Mouse (Mus musculus) B cell, adult (primary cell): ENCODE measurements around the gene Haus8. TPM values are rescaled to one million over a fixed set of nuclear protein-coding genes. Genes with fewer than 3 reads are reported as not detected.

Experiments used
- total RNA-seq: library from RNA; stranded (reverse); gene quantifications from 4 replicates; pipeline ENCODE4 v1.2.4, GENCODE M21; 2023; ENCODE audit not compliant: inconsistent age

The Haus8 gene
- 19.6 to 34.0 TPM (median 26.1 TPM) in 4 replicates for total RNA-seq

DNA sequence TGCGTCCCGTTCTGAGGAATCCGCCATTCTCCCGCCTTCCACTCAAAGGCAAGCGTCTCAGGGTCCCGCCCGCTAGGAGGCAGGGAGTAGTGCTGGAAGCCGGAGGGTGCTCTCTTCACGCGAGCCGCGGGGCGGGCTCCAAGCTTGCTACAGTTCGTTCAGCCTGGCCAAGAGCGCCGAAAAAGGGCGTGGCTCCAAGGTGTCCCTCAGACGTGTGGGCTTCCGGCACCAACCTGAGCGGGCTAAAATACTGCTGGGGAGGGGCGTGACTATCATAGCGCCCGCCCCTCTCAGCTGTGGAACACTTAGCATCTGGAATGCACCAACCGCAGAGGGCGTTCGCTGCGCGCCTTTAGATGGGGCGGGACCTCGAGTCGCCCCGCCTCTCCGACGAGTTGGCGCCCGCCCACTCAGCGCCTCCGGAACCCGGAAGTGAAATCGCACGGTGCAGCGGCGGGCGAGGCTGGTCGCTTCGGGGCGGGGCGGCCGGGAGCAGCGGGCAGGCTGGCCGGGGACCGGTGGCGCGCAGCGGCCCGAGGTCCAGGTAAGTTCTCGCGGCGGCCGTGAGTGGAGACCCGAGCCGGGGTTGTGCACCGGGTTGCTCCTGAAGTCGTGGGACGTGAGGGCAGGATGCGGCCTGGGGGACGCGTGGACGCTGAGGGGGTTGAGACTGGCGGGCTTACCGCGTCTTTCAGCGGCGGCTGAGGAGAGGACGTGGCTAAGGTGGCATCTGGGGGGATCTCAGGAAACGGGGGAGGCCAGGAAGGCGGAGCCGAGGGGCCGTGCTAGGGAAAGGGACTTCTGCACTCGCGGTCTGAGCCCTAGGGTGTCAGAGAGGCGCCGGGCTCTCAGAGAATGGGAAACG, at the start of gene Haus8, which contains the start of gene Myo9b:
Gene Haus8, minus strand, starts transcription at position 649 of the 865 bp plus-strand sequence.
Gene Myo9b, plus strand, starts transcription at position 429 of the 865 bp plus-strand sequence.

Other genes starting within 250 kb of the Haus8 start
- gene Myo9b, start 220 bp downstream of the Haus8 start, total RNA-seq, result 103 to 113 TPM (median 109 TPM) in 4 replicates
- gene Use1, start 93.9 kb upstream of the Haus8 start, total RNA-seq, result 265 to 295 TPM (median 283 TPM) in 4 replicates
- 21.2 to 27.1 TPM (median 23.5 TPM) in 4 replicates for gene Ocel1, start 98.4 kb upstream of the Haus8 start, total RNA-seq
- 10.3 to 12.4 TPM (median 11.7 TPM) in 4 replicates for gene Nr2f6, start 109.0 kb upstream of the Haus8 start, total RNA-seq
- gene Ushbp1, start 122.9 kb upstream of the Haus8 start, total RNA-seq, result not detected in 4 replicates
- 93.2 to 107 TPM (median 93.8 TPM) in 4 replicates for gene Babam1, start 123.9 kb upstream of the Haus8 start, total RNA-seq
- 0.51 to 1.4 TPM (median 0.61 TPM) in 4 replicates for gene Ankle1, start 133.1 kb upstream of the Haus8 start, total RNA-seq
- 11.1 to 13.1 TPM (median 12.5 TPM) in 4 replicates for gene Abhd8, start 190.7 kb upstream of the Haus8 start, total RNA-seq
- gene Mrpl34, start 192.0 kb upstream of the Haus8 start, total RNA-seq, result 34.7 to 38.7 TPM (median 35.8 TPM) in 4 replicates
- 99.3 to 111 TPM (median 106 TPM) in 4 replicates for gene Dda1, start 196.3 kb upstream of the Haus8 start, total RNA-seq
- gene Ano8, start 213.0 kb upstream of the Haus8 start, total RNA-seq, result 12.1 to 14.8 TPM (median 13.7 TPM) in 4 replicates
- gene Gtpbp3, start 215.2 kb upstream of the Haus8 start, total RNA-seq, result 17.1 to 21.2 TPM (median 18.4 TPM) in 4 replicates
- gene Plvap, start 238.8 kb upstream of the Haus8 start, total RNA-seq, result 0.45 TPM in 1 of 4 replicates, not detected in the others